Mouse (Mus musculus): ENCODE results near the gene Lmntd2.

DNA sequence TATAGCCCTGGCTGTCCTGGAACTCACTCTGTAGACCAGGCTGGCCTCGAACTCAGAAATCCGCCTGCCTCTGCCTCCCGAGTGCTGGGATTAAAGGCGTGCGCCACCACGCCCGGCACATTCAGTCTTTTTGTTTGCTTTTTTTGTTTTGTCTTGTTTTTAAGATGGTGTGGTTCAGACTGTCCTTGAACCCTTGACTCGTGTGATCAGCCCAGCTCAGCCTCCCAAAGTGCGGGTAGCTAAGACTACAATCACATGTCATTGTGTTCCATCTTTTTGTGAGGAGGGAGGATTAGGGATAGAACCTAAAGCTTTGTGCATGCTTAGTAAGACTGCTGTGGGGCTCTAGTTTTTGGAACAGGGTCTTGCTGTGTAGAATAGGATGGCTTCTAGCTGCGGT, 17.7 kb upstream of the Lmntd2 start:
- TF ChIP-seq CTCF (IDR thresholded peaks at IDR 0.05; ENCODE audit: borderline replicate concordance, insufficient read depth, low read depth, low read length) (no peak), POLR2A (IDR thresholded peaks at IDR 0.05; ENCODE audit: borderline replicate concordance, insufficient read depth, low read length) (no peak)

Data from cerebellum, adult 2 months (tissue).